Mouse (Mus musculus): ENCODE measurements around the gene Mrpl16. TPM values are rescaled to one million over a fixed set of nuclear protein-coding genes. Genes with fewer than 3 reads are reported as not detected.

Mrpl16 gene
- polyA plus RNA-seq, 1 experiment: 10.5 TPM

DNA sequence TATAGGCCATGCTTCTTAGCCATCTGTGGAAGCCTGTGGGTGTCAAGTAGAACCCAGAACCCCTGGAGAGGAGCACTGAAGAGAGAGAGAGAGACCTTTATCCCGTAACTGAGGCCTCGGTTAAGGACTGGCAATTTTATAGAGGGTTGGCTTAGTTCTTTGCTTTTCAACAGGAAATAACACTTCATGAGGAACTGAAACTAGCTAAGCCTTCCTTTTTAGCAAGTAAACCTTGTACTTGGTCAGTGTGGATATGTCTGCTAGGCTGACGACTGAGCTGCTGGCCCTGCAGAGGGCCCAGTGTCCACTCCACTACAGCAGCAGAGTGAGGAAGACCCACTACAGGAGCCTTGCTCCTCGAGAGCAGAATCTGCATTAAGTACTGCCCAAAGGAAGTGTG lies 3.8 kb upstream of the Mrpl16 start:
- Histone ChIP-seq H3K4me3 (replicated peaks) (no peak overlapping the region), H3K36me3 (replicated peaks; ENCODE audit: low read length) (no peaks in the 10 kb centered on the region), H3K4me1 (peaks cover 33% of the 10 kb centered on the region), H3K27me3 (replicated peaks) (no peaks in the 10 kb centered on the region), H3K9me3 (no peaks in the 10 kb centered on the region)
- no peak for TF ChIP-seq GATA1 (IDR thresholded peaks at IDR 0.05; ENCODE audit: borderline replicate concordance, low read length)
- no peak for TF ChIP-seq FLI1 (IDR thresholded peaks at IDR 0.05; ENCODE audit: low read length)

- H3K4me1 ChIP-seq: peaks cover 37% of the 10 kb centered on the region
- no peak for TF ChIP-seq GATA1 (IDR thresholded peaks at IDR 0.05; ENCODE audit: borderline replicate concordance, low read length)
- no peak for TF ChIP-seq FLI1 (IDR thresholded peaks at IDR 0.05; ENCODE audit: low read length)
- no peaks in the 10 kb centered on the region for H3K27me3 ChIP-seq (replicated peaks)
- no peaks in the 10 kb centered on the region for H3K9me3 ChIP-seq
- H3K36me3 ChIP-seq (replicated peaks; ENCODE audit: low read length): peaks cover 12% of the 10 kb centered on the region
- no peak overlapping the region for H3K4me3 ChIP-seq (replicated peaks)
Observed at GRCm38 (mm10) chr19:11768163-11768562, 2.0 kb upstream of the Mrpl16 start.

- Histone ChIP-seq H3K36me3 (replicated peaks; ENCODE audit: low read length) (peaks cover 24% of the 10 kb centered on the region), H3K4me3 (replicated peaks) (no peak overlapping the region), H3K27me3 (replicated peaks) (no peaks in the 10 kb centered on the region), H3K4me1 (peaks cover 37% of the 10 kb centered on the region), H3K9me3 (no peaks in the 10 kb centered on the region)
- no peak for TF ChIP-seq GATA1 (IDR thresholded peaks at IDR 0.05; ENCODE audit: borderline replicate concordance, low read length)
- no peak for TF ChIP-seq FLI1 (IDR thresholded peaks at IDR 0.05; ENCODE audit: low read length)
Observed at GRCm38 (mm10) chr19:11769257-11769920, 802 bp upstream of the Mrpl16 start.

GRCm38 (mm10) chr19:11777191-11777865 lies 7.1 kb downstream of the Mrpl16 start:
- H3K4me1 ChIP-seq: no peaks in the 10 kb centered on the region
- TF ChIP-seq GATA1 (IDR thresholded peaks at IDR 0.05; ENCODE audit: borderline replicate concordance, low read length) (no peak), FLI1 (IDR thresholded peaks at IDR 0.05; ENCODE audit: low read length) (no peak)
- H3K36me3 ChIP-seq (replicated peaks; ENCODE audit: low read length): peaks cover 42% of the 10 kb centered on the region
- no peaks in the 10 kb centered on the region for H3K27me3 ChIP-seq (replicated peaks)
- H3K9me3 ChIP-seq: no peaks in the 10 kb centered on the region
- no peak overlapping the region for H3K4me3 ChIP-seq (replicated peaks)

- Histone ChIP-seq H3K4me1 (no peaks in the 10 kb centered on the region), H3K27me3 (replicated peaks) (peaks cover 11% of the 10 kb centered on the region), H3K4me3 (replicated peaks) (no peak overlapping the region), H3K9me3 (no peaks in the 10 kb centered on the region), H3K36me3 (replicated peaks; ENCODE audit: low read length) (no peaks in the 10 kb centered on the region)
- TF ChIP-seq GATA1 (IDR thresholded peaks at IDR 0.05; ENCODE audit: borderline replicate concordance, low read length): no peak
- TF ChIP-seq FLI1 (IDR thresholded peaks at IDR 0.05; ENCODE audit: low read length): no peak
Observed at GRCm38 (mm10) chr19:11785409-11786154, 15.4 kb downstream of the Mrpl16 start.

DNA sequence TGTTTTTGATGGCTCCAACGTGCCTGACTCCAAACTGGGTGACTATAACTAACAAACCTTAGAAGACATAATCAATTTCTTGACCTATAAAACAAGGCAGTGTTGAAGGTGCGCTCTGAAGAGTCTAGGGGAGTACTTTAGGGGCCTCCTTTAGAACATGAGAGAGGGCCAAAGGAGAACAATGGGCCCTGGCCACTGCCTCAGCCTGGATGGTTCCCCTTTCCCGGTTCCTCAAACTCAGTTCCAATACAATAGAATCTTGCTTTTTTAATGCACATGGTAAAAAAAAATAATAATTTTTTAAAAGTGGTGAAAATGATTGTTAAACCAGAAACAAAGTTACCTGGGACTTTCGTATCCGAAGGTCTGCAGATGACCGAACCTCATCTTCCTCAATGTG lies 17.6 kb downstream of the Mrpl16 start:
- H3K9me3 ChIP-seq: no peaks in the 10 kb centered on the region
- peaks cover 14% of the 10 kb centered on the region for H3K27me3 ChIP-seq (replicated peaks)
- no peak overlapping the region for H3K4me3 ChIP-seq (replicated peaks)
- TF ChIP-seq GATA1 (IDR thresholded peaks at IDR 0.05; ENCODE audit: borderline replicate concordance, low read length) (no peak), FLI1 (IDR thresholded peaks at IDR 0.05; ENCODE audit: low read length) (no peak)
- no peaks in the 10 kb centered on the region for H3K4me1 ChIP-seq
- H3K36me3 ChIP-seq (replicated peaks; ENCODE audit: low read length): no peaks in the 10 kb centered on the region

DNA sequence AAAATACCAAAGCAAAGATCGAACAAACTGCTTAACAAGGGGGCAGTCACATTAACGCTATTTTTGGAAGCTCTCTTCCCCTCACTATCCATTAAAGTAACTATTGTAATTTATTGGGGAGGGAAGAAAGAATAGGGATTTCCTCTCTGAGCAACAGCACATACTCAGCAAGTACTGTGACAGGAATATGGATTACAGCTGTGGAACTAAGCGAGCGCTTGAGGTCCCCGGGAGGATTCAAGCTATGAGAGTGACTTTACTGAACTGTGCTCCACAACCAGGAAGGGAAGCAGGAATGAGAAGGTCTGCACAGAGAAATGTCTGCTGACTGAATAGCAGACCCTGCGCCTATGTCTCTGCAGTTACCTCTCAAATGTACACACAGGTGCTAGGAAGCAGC lies 18.7 kb downstream of the Mrpl16 start:
- H3K4me3 ChIP-seq (replicated peaks): no peak overlapping the region
- H3K27me3 ChIP-seq (replicated peaks): peaks cover 14% of the 10 kb centered on the region
- H3K9me3 ChIP-seq: no peaks in the 10 kb centered on the region
- H3K4me1 ChIP-seq: peaks cover 6% of the 10 kb centered on the region
- TF ChIP-seq FLI1 (IDR thresholded peaks at IDR 0.05; ENCODE audit: low read length): no peak
- no peak for TF ChIP-seq GATA1 (IDR thresholded peaks at IDR 0.05; ENCODE audit: borderline replicate concordance, low read length)
- H3K36me3 ChIP-seq (replicated peaks; ENCODE audit: low read length): no peaks in the 10 kb centered on the region

DNA sequence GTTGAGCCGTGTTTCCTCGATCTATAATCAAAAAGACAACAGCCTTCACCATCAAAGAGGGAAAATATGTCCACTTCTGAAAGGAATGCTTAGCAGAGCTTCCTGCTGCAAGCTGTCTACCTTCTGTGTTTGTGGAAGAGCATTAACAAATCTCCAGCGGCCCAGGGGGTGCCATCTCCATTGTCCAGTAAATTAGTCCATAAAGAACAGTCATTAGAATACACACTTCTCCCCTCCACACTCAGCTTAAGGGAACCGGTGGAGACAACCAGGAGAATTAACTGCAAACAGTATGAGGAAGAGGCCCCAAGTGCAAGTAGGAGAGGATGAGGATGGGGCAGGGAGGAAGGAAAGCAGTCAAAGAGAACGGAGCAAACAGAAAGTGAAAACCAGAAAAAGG lies 21.6 kb downstream of the Mrpl16 start:
- Histone ChIP-seq H3K36me3 (replicated peaks; ENCODE audit: low read length) (no peaks in the 10 kb centered on the region), H3K27me3 (replicated peaks) (peaks cover 13% of the 10 kb centered on the region), H3K4me1 (peaks cover 10% of the 10 kb centered on the region), H3K4me3 (replicated peaks) (peak overlapping the region; percentile 50), H3K9me3 (no peaks in the 10 kb centered on the region)
- no peak for TF ChIP-seq GATA1 (IDR thresholded peaks at IDR 0.05; ENCODE audit: borderline replicate concordance, low read length)
- TF ChIP-seq FLI1 (IDR thresholded peaks at IDR 0.05; ENCODE audit: low read length): no peak

GRCm38 (mm10) chr19:11793741-11794359 lies 23.7 kb downstream of the Mrpl16 start:
- TF ChIP-seq GATA1 (IDR thresholded peaks at IDR 0.05; ENCODE audit: borderline replicate concordance, low read length): no peak
- TF ChIP-seq FLI1 (IDR thresholded peaks at IDR 0.05; ENCODE audit: low read length): no peak
- Histone ChIP-seq H3K4me1 (peaks cover 10% of the 10 kb centered on the region), H3K36me3 (replicated peaks; ENCODE audit: low read length) (no peaks in the 10 kb centered on the region), H3K27me3 (replicated peaks) (peaks cover 15% of the 10 kb centered on the region), H3K4me3 (replicated peaks) (no peak overlapping the region), H3K9me3 (no peaks in the 10 kb centered on the region)
